Mouse (Mus musculus) lung, postnatal 0 days (tissue): ENCODE results near the gene Stpg1.

Experiments
- CTCF ChIP-seq: IDR thresholded peaks from 2 replicates; pipeline ENCODE4 v1.5.1; 2016; ENCODE audit warnings: antibody characterized with exemption, mild to moderate bottlenecking
- EP300 ChIP-seq: IDR thresholded peaks from 2 replicates; pipeline ENCODE4 v1.6.1; 2016; ENCODE audit warnings: antibody characterized with exemption, mild to moderate bottlenecking, control low read depth

DNA sequence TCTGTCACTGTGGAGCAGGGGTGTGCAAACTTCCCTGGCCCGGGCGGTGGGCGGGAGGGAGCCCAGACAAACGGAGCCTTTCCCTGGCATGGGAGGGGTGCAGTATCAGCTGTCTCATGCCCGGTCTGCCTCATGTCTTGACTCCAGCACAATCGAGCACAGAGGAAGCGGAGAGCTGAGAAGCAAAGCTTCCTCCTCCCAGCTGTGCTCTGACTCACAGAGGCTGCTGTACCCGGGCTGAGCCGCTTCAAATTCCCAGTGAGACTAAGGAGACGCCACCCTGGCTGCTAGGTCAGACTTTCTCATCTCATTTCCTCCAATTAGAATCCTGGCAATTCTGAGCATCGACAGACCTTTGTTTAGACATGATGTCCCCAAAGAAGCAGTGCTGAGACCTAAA, 72.5 kb downstream of the Stpg1 start:
- TF ChIP-seq CTCF (no peak), EP300 (no peak)
